Mouse (Mus musculus) brain, embryonic 14.5 days (tissue): ENCODE data around the gene Mcrip2. TPM values are rescaled to one million over a fixed set of nuclear protein-coding genes. Genes with fewer than 3 reads are reported as not detected.

Source experiments
- DNase-seq: peaks from one replicate; pipeline ENCODE4 v3.0.0-alpha.2; 2011; ENCODE audit warnings: low read depth
- CTCF ChIP-seq: fragments of 200-500 bp; IDR thresholded peaks from 2 replicates; pipeline ENCODE4 v1.5.1; 2012; ENCODE audit warnings: inconsistent platforms, mild to moderate bottlenecking, moderate library complexity, borderline replicate concordance; ENCODE audit not compliant: insufficient read depth, insufficient read length; ENCODE audit errors: extremely low read depth
- POLR2A ChIP-seq: fragments of 200-500 bp; IDR thresholded peaks from 2 replicates; pipeline ENCODE4 v1.6.1; 2012; ENCODE audit warnings: mild to moderate bottlenecking, inconsistent platforms, borderline replicate concordance; ENCODE audit not compliant: poor library complexity, insufficient read depth, insufficient read length, severe bottlenecking; ENCODE audit errors: extremely low read depth
- polyA plus RNA-seq: library from polyadenylated mRNA; depleted of rRNA; stranded (reverse); fragments of >200 nt; gene quantifications from 2 replicates; pipeline ENCODE4 v1.2.3, GENCODE M21; 2012

The Mcrip2 gene
- polyA plus RNA-seq, 1 experiment, result 11.7 TPM

DNA sequence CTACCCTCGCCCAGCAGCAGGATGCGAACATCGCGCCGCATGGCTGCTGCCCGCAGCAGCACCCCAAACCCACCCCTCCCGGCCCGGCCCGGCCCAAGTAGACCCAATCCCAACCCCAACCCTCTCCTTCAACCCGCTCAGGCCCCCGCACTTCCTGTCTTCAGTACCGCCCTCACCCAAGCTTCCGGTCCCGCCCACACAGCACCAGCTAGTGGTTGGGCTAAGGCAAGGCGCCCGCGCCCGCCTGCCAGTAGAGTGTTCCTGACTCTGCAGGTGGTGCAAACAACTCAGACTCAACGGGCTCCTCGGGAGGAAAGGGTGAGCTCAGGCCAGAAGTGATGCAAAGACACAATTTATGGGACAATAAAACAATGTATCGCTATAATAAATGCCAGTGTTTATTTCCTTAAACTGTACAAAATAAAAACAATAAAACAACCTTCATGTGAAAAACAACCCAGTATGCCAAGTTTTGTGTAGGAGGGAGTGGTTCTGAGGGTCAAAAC is 24.1 kb downstream of the Mcrip2 start, which contains the start of gene Rhot2:
TSS of gene Rhot2 (minus strand) at position 456 of the 506 bp plus-strand sequence.
- TF ChIP-seq CTCF, result peak; percentile 67
- peak; percentile 65; the same call in 1 of the 2 replicates for TF ChIP-seq POLR2A
- DNase-seq, result peak; percentile 96

DNA sequence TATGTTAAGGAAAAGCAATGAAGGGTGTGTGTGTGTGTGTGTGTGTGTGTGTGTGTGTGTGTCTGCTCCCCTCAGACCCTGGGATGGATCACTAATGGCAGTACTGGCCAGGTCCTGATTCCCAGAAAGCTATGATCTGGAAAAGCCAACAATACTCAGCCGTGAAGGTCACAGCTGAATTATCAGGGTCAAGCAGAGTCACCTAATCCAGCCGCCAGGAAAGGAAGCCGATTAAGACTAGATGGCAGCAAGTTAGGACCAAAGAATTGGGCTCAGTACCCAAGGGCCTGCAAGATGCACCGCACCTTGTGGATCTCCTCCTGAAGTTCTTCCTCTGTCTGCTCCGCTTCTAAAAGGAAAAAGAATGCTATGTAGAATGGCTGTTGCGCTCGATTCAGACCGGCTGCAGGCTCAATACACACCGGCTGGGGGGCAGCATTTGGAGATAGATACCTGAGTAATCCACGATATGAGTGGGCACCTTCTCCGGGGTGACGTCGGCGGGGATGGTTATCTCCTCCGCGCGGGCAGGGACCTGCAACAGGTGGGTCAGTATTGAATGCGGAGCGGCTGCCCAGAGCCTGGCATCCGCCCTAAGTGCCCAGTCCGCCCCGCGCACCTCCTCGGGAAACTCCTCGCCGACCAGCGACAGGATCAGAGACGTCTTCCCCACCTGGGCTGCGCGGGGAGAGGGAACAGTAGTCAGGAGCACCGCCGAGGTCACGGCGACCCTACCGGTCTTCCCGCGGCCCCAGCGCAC is 24.7 kb downstream of the Mcrip2 start:
- DNase-seq, result no peak

DNA sequence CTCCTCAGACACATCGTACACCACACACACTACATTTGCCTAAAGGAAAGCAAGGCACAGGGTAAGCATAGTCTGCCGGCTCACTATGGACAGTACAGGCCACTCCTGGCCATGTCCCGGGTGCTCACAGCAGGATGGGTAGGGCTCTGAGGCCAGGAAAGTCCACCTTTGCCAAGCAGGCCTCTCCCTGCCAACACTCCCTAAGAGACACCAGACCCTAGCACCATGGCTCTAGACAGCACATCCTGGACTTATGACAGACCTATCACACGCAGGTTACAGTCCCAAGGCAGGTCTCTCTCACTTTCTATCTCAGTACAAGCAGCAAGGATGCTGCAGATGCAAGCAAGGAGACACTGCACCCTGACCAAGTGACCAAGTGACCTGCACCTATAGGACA is 25.4 kb downstream of the Mcrip2 start:
- no peak for DNase-seq
- TF ChIP-seq CTCF (no peak), POLR2A (no peak)

More for the DNA sequence above, 24.7 kb downstream of the Mcrip2 start:
- no peak for TF ChIP-seq POLR2A
- no peak for TF ChIP-seq CTCF

DNA sequence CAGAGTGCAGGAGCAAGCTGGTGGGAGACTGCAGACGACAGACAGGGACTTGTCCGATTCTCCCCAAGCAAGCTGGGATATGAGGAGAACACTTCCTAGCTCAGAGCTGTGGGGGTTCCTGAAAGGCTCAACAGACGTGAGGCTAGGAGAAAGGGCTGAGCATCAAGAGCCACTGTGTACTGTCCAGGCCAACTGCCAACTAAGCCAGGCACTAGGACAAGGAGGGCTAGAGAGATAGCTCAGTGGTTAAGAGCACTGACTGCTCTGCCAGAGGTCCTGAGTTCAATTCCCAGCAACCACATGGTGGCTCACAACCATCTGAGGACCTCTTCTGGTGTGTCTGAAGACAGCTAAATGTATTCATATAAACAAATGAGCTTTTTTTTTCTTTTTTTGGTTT is 26.1 kb downstream of the Mcrip2 start:
- DNase-seq, result no peak
- TF ChIP-seq CTCF (no peak), POLR2A (no peak)

DNA sequence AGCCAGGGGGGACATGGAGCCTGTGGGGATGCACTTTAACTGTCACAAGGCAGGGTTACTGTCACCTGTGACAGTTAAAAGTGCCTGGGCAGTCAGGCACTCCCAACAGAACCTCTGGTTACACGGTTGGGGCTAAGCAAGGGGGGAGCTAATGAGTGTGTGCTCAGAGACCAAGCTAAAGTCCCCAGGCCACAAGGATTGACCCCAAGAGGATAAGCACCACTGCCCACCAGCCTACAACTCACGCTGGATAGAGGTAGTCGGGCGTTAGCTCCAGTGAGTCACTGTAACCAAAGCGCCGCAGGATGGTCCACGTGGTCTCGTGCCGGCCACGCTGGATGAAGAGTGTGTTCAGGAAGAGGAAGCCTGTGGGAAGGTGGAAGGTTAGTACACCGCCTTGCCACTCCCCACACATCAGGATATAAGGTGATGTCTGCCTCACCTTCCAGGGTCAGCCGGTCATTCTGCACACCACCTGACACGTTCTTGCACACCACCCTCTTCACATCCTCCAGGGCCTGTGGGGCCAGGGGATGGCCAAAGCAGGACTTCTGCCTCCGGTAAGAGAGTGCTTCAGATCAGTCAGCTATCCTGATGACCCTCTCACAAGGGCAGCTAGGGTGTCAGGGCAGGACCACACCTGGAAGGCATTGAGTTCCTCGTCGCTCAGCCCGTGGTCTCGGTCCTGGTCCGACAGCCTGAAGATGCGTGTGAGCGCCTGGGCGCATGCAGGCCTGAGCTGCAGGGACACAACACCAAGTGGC is 27.3 kb downstream of the Mcrip2 start, which contains the start of gene Gm20683:
TSS of gene Gm20683 (minus strand) at position 647 of the 764 bp plus-strand sequence.
- DNase-seq, result no peak
- no peak for TF ChIP-seq POLR2A
- TF ChIP-seq CTCF, result no peak

DNA sequence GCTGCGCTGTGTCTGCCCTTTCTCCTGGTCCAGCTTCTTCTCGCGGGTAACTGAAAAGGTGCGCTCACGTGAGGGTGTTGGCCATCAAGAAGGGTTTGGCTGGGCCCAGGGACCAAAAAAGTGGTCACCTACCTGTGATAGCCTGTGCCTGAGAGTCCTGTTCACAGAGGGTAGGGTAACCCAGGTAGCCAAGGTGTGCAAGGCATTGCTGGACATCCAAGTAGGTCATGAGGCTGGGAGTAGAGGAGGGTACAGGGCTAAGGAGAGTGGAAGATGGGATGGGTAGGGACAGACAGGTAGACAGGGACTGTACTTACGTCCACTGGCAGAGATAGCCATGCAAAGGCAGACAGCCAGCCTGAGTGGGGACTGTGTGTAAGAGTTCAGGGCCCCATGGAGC is 28.0 kb downstream of the Mcrip2 start:
- DNase-seq, result no peak
- TF ChIP-seq POLR2A (no peak), CTCF (no peak)

DNA sequence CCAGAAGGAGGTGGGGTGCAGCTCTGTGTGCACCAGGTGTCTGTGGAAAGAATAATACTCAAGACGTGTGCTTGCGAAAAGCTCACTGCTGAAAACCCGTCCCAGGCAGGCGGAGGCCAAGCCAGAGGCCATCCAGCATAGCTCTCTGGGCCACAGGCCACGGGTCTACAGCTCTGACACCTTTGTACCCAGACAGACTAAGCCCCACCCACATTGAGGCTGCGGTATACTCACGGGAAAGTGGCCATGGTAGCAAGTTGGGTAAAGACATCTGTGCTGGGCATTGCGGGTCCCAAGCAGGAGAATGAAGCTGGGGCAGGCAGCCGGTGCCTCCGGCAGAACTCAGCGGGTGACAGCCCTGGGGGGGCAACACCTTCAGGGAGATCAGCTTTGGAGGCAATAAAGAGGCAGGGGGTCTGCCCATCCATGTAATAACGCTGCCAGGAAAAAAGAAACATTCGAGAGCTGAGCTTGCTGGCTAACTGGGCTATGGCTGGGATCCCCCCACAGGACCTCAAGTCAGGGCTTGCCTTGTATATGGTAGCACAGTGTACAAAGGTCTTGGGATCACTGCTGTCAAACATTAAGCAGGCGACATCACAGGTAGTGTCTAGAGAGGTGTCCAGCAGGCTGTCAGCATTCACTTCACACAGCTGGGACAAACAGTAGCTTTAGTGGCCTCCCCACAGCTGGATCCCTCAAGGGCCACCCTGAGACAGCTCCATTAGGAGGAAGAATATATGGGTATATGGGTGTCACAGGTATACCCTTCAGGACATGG is 28.9 kb downstream of the Mcrip2 start:
- TF ChIP-seq CTCF (no peak), POLR2A (no peak)
- no peak for DNase-seq

DNA sequence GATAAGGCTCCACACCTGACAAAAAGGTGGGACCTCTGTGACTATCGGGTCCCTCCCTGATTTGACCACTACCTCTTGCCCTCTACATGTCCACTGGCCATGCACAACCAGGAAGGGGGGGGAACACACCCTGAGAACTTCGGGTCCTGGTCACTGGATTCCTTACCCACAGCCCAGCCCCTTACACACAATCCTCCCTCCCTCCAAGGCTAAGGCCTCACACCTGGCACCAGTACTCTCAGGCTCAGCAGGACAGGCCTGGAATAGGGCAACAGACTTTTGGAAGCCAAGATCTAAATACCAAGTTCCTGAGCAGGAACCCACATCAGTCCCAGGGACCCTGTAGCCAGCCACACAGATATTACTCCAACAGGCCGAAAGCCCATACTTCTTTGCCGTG is 29.7 kb downstream of the Mcrip2 start:
- DNase-seq, result no peak
- TF ChIP-seq CTCF, result no peak
- TF ChIP-seq POLR2A, result no peak

DNA sequence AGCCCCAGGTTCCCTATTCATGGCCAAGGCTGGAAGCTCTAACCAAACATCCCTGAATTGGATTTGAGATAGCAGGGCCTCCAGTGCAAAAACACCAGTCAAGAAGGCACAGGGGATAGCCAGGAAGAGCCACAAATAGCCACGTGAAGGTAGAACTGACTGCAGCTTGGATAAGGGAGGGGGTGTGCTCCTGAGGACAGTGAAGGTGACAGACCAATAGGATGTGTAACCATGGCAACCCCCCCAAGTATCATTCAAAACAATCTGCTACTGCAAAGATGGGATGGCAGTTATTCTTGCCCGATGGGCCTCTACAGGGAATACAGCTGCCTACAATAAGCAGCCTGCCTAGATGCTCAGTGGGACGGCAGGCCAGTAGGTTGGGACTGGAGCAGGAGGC is 31.0 kb downstream of the Mcrip2 start:
- peak; percentile 74 for DNase-seq
- TF ChIP-seq POLR2A, result no peak
- TF ChIP-seq CTCF, result no peak

DNA sequence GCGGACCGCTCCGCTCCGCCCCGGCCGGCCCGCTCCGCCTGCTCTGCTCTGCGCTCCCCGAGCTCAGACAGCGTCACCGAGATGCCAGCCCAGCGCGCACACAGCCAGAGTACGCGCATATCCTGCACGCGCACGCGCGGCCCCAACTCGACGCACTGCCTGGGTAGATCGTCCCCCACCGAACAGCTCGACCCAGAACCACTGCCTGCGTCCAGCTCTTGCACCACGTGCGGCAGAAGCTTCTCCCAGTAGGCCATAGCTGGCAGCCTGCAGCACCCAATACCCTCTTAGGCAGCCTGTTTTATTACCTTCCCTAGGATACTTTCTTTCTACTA is 31.5 kb downstream of the Mcrip2 start, which contains the start of gene Rhbdl1:
TSS of gene Rhbdl1 (minus strand) at position 220 of the 335 bp plus-strand sequence.
- DNase-seq, result peak; percentile 90
- TF ChIP-seq CTCF, result no peak
- TF ChIP-seq POLR2A, result peak; percentile 66; the same call in 1 of the 2 replicates

DNA sequence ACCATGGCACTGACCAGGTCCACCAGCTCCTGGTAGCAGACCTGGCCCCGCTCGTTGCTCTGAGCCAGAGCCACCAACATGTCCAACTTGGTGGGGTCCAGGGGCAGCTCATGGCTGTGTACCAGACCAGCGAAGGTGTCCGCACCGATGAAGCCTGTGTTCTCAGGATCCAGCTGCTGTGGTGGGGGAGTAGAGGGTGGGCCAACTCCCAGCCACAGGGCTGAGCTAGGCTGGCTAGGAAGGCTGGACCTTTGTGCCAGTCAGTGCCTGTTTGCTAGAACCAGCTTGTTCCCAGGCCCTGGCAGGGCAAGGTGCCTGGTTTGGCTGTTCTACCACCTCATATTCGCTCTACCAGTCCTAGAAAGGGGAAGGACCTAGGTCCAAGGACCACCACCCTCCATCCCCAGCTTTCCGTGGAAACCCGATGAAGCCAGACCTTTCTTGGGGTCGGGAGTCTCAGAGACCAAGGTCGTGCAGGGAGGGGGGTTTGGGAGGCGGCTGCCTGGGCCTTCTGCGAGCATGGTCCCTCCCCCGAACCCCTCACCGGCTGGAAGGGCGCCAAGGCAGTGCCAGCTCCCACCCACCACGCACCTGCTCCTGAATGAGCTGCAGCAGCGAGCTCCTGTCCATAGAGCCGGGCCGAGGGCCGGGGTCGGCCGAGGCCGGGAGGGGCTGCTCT is 32.0 kb downstream of the Mcrip2 start:
- no peak; the same call in 1 of the 2 replicates for TF ChIP-seq POLR2A
- no peak for TF ChIP-seq CTCF
- DNase-seq, result no peak
